In genomic region chr4:131833971-131834609, GRCm38 (mm10) we compare ENCODE assay signal across 9 mouse cellular contexts. TPM values are rescaled to one million over a fixed set of nuclear protein-coding genes. Genes with fewer than 3 reads are reported as not detected.
DNase-seq lines count a peak whose midpoint lies in the region; ATAC-seq and TF ChIP-seq lines count a peak whose summit lies in the region.
"Had no signal": no experiment of that assay in that cellular context is flagged by ENCODE, and none has a peak within 500 bp of the region (broad histone marks: within the 10 kb centered on the region; RNA-seq: fewer than 3 reads in every experiment).

No protein-coding gene starts in this region.

- no peak overlapping the region for H3K27ac ChIP-seq in heart, adult 2 months
- H3K27ac ChIP-seq in heart, embryonic 11.5 days (ENCODE audit: low read depth, low read length), result no peak overlapping the region
- no peak overlapping the region for H3K27ac ChIP-seq in neural tube, embryonic 11.5 days (ENCODE audit: low read depth, low read length)
- 0 out of 2 replicates have a peak overlapping the region, but pooled peaks have one; percentile 1 for H3K27ac ChIP-seq in forebrain, postnatal 0 days (ENCODE audit: low read depth, low read length)

- no peak overlapping the region for H3K9ac ChIP-seq in heart, adult 2 months (ENCODE audit: low read depth, low read length)
- no peak overlapping the region for H3K9ac ChIP-seq in heart, embryonic 11.5 days (ENCODE audit: low read depth, low read length)
- no peak overlapping the region for H3K9ac ChIP-seq in neural tube, embryonic 11.5 days (ENCODE audit: low read length)
- H3K9ac ChIP-seq in forebrain, postnatal 0 days, result no peak overlapping the region

- intact Hi-C loops in heart, adult 2 months (cut with DNase I), result loop anchor here (2.0 kb wide), 2 partner anchors 49 to 403 kb away; no protein-coding TSS in a partner anchor

- no peak for TF ChIP-seq POLR2A in heart, adult 2 months (IDR thresholded peaks at IDR 0.05; ENCODE audit: insufficient read depth, low read depth, low read length)

- no peak for ATAC-seq in heart, embryonic 11.5 days (replicated peaks; ENCODE audit: insufficient number of reproducible peaks, low FRiP score, low TSS enrichment)
- no peak for ATAC-seq in neural tube, embryonic 11.5 days (ENCODE audit: insufficient read depth, low FRiP score, low TSS enrichment)
- ATAC-seq in forebrain, postnatal 0 days, result no peak
- ATAC-seq in megakaryocyte progenitor cell, adult 5-6 weeks (replicated peaks; ENCODE audit: poor library complexity), result no peak

- 36% methylated on average over 9 of the region's 9 CpGs for WGBS in heart, adult 2 months
- 27% methylated on average over 9 of the region's 9 CpGs for WGBS in heart, embryonic 11.5 days (ENCODE audit: insufficient replicate concordance)
- WGBS in neural tube, embryonic 11.5 days, result 28% methylated on average over 9 of the region's 9 CpGs
- WGBS in forebrain, postnatal 0 days, result 33% methylated on average over 9 of the region's 9 CpGs

- no peak for DNase-seq in heart, adult 2 months
- DNase-seq in neural tube, embryonic 11.5 days (ENCODE audit: low spot score), result peak; percentile 45
- no peak for DNase-seq in neural tube, embryonic 10.5 days (ENCODE audit: extremely low spot score, low spot score)
- peak; percentile 74 for DNase-seq in forebrain, postnatal 0 days
- DNase-seq in lung, postnatal 4 days, result peak; percentile 53 to 66
- no peak for DNase-seq in urinary bladder, postnatal 25 days (ENCODE audit: low spot score)

- TF ChIP-seq CTCF in heart, adult 2 months (IDR thresholded peaks at IDR 0.05), result peak; percentile 57
- peak; percentile 81 for TF ChIP-seq CTCF in forebrain, postnatal 0 days (IDR thresholded peaks at IDR 0.05; ENCODE audit: low read depth)

- no peak overlapping the region for H3K4me3 ChIP-seq in heart, adult 2 months
- no peak overlapping the region for H3K4me3 ChIP-seq in heart, embryonic 11.5 days (ENCODE audit: low read depth, low read length)
- no peak overlapping the region for H3K4me3 ChIP-seq in neural tube, embryonic 11.5 days (ENCODE audit: low read depth, low read length)
- no peak overlapping the region for H3K4me3 ChIP-seq in forebrain, postnatal 0 days (ENCODE audit: low read depth, low read length)
- H3K4me3 ChIP-seq: megakaryocyte, embryonic 14.5 days had no signal

- H3K4me2 ChIP-seq in heart, embryonic 11.5 days, result no peak overlapping the region
- no peak overlapping the region for H3K4me2 ChIP-seq in neural tube, embryonic 11.5 days (ENCODE audit: low read depth)
- no peak overlapping the region for H3K4me2 ChIP-seq in forebrain, postnatal 0 days (ENCODE audit: low read depth)

- no peaks in the 10 kb centered on the region for H3K79me2 ChIP-seq in heart, adult 2 months (replicated peaks; ENCODE audit: control insufficient read depth, insufficient read depth, low read length)

- TF ChIP-seq EP300 in heart, adult 2 months (IDR thresholded peaks at IDR 0.05; ENCODE audit: insufficient read depth, low read depth, low read length), result no peak

- H3K36me3 ChIP-seq in heart, adult 2 months (ENCODE audit: control insufficient read depth, insufficient read depth, low read length), result no peaks in the 10 kb centered on the region
- no peaks in the 10 kb centered on the region for H3K36me3 ChIP-seq in heart, embryonic 11.5 days (ENCODE audit: control insufficient read depth, insufficient read depth, low read length)
- no peaks in the 10 kb centered on the region for H3K36me3 ChIP-seq in neural tube, embryonic 11.5 days (ENCODE audit: control insufficient read depth, insufficient read depth, low read length)
- H3K36me3 ChIP-seq in forebrain, postnatal 0 days (ENCODE audit: insufficient read depth), result no peaks in the 10 kb centered on the region

- peaks cover 2% of the 10 kb centered on the region; the same call in 1 of the 2 replicates for H3K27me3 ChIP-seq in heart, adult 2 months (ENCODE audit: control insufficient read depth, insufficient read depth, low read length)
- H3K27me3 ChIP-seq in heart, embryonic 11.5 days (ENCODE audit: control insufficient read depth, insufficient read depth, low read length), result peaks cover 45% of the 10 kb centered on the region
- peaks cover 17% of the 10 kb centered on the region for H3K27me3 ChIP-seq in neural tube, embryonic 11.5 days (ENCODE audit: control insufficient read depth, insufficient read depth, low read length)
- no peaks in the 10 kb centered on the region for H3K27me3 ChIP-seq in forebrain, postnatal 0 days (ENCODE audit: insufficient read depth, low read length)

- H3K4me1 ChIP-seq in heart, adult 2 months (ENCODE audit: control insufficient read depth, insufficient read depth, low read length), result peaks cover 1% of the 10 kb centered on the region; the same call in 1 of the 2 replicates
- 0 out of 2 replicates have a peak, but pooled peaks cover 2% of the 10 kb centered on the region for H3K4me1 ChIP-seq in heart, embryonic 11.5 days (ENCODE audit: control insufficient read depth, insufficient read depth, low read length)
- H3K4me1 ChIP-seq in neural tube, embryonic 11.5 days (ENCODE audit: control insufficient read depth, insufficient read depth, low read length), result peaks cover 15% of the 10 kb centered on the region
- H3K4me1 ChIP-seq in forebrain, postnatal 0 days (ENCODE audit: insufficient read depth), result peaks cover 3% of the 10 kb centered on the region; the same call in 1 of the 2 replicates

- no peaks in the 10 kb centered on the region for H3K9me3 ChIP-seq in heart, embryonic 11.5 days (replicated peaks; ENCODE audit: control insufficient read depth, low read length)
- H3K9me3 ChIP-seq in neural tube, embryonic 11.5 days (ENCODE audit: control insufficient read depth, low read length), result no peaks in the 10 kb centered on the region
- H3K9me3 ChIP-seq in forebrain, postnatal 0 days (ENCODE audit: low read length), result no peaks in the 10 kb centered on the region
- H3K9me3 ChIP-seq: megakaryocyte, embryonic 14.5 days had no signal

RNA-seq across cellular contexts. Expression of gene Ptpru, which starts 4.0 kb away (rescaled TPM):
- total RNA-seq in heart, adult 2 months (2021), result 1 to 10 TPM; 4.3 to 5.7 TPM
- 4.2 and 5.5 TPM in 2 replicates for polyA plus RNA-seq in heart, adult 2 months (2012; rRNA removed)
- polyA plus RNA-seq in heart, embryonic 11.5 days (2014; fragmentation: Nextera tagmentation; extraction: Ambion mirVana), result 2.2 and 2.8 TPM in 2 replicates
- 10.2 and 13.3 TPM in 2 replicates for polyA plus RNA-seq in neural tube, embryonic 11.5 days (2014; fragmentation: Nextera tagmentation; extraction: Ambion mirVana)
- total RNA-seq in forebrain, postnatal 0 days (2014; rRNA removed), result 18.5 and 27.4 TPM in 2 replicates
- 15.0 and 21.2 TPM in 2 replicates for polyA plus RNA-seq in forebrain, postnatal 0 days (2015; fragmentation: Nextera tagmentation; extraction: Ambion mirVana)
- total RNA-seq in megakaryocyte progenitor cell, adult 5-6 weeks (2015), result 11.2 and 16.7 TPM in 2 replicates
- total RNA-seq in megakaryocyte progenitor cell, adult 5-6 weeks (2017), result 3.4 and 4.0 TPM in 2 replicates

RNA-seq across cellular contexts. Expression of gene Mecr, which starts 9.2 kb away (rescaled TPM):
- 10 to 100 TPM; 27.7 to 28.3 TPM for total RNA-seq in heart, adult 2 months (2021)
- polyA plus RNA-seq in heart, adult 2 months (2012; rRNA removed), result 28.1 and 32.9 TPM in 2 replicates
- 35.9 and 39.3 TPM in 2 replicates for polyA plus RNA-seq in heart, embryonic 11.5 days (2014; fragmentation: Nextera tagmentation; extraction: Ambion mirVana)
- 38.4 and 41.9 TPM in 2 replicates for polyA plus RNA-seq in neural tube, embryonic 11.5 days (2014; fragmentation: Nextera tagmentation; extraction: Ambion mirVana)
- 20.3 and 22.2 TPM in 2 replicates for total RNA-seq in forebrain, postnatal 0 days (2014; rRNA removed)
- 31.8 and 32.1 TPM in 2 replicates for polyA plus RNA-seq in forebrain, postnatal 0 days (2015; fragmentation: Nextera tagmentation; extraction: Ambion mirVana)
- total RNA-seq in megakaryocyte progenitor cell, adult 5-6 weeks (2015), result 32.5 and 41.9 TPM in 2 replicates
- 26.0 and 43.0 TPM in 2 replicates for total RNA-seq in megakaryocyte progenitor cell, adult 5-6 weeks (2017)

RNA-seq across cellular contexts. Expression of gene Srsf4, which starts 39.3 kb away (rescaled TPM):
- 10 to 100 TPM; 31.9 to 34.9 TPM for total RNA-seq in heart, adult 2 months (2021)
- polyA plus RNA-seq in heart, adult 2 months (2012; rRNA removed), result 20.4 and 22.4 TPM in 2 replicates
- 67.9 and 76.7 TPM in 2 replicates for polyA plus RNA-seq in heart, embryonic 11.5 days (2014; fragmentation: Nextera tagmentation; extraction: Ambion mirVana)
- 136 and 144 TPM in 2 replicates for polyA plus RNA-seq in neural tube, embryonic 11.5 days (2014; fragmentation: Nextera tagmentation; extraction: Ambion mirVana)
- 28.2 and 49.4 TPM in 2 replicates for total RNA-seq in forebrain, postnatal 0 days (2014; rRNA removed)
- 81.3 and 99.7 TPM in 2 replicates for polyA plus RNA-seq in forebrain, postnatal 0 days (2015; fragmentation: Nextera tagmentation; extraction: Ambion mirVana)
- 36.1 and 42.4 TPM in 2 replicates for total RNA-seq in megakaryocyte progenitor cell, adult 5-6 weeks (2015)
- total RNA-seq in megakaryocyte progenitor cell, adult 5-6 weeks (2017), result 58.2 and 86.6 TPM in 2 replicates

Comparison
In these comparisons a context has a peak if more than half of its experiments do, and no peak if none do; other contexts are left out.
1. DNase-seq: peak in neural tube, embryonic 11.5 days (single experiment), forebrain, postnatal 0 days (single experiment) and lung, postnatal 4 days (2 of 2); none in heart, adult 2 months (0 of 2), neural tube, embryonic 10.5 days (single experiment) and urinary bladder, postnatal 25 days (single experiment).